Mouse (Mus musculus) hindbrain, embryonic 12.5 days (tissue): ENCODE measurements around the gene Baiap2. TPM values are rescaled to one million over a fixed set of nuclear protein-coding genes. Genes with fewer than 3 reads are reported as not detected.
A peak's percentile ranks its signal among the peaks of the same experiment; 100 is the strongest.

Source experiments
- ATAC-seq: fragments of 200-750 bp; cut with Nextera tagmentation; 2 replicates; pipeline ENCODE4 v1.8.0; 2017; ENCODE audit warnings: moderate TSS enrichment; ENCODE audit not compliant: low FRiP score
- H3K27ac ChIP-seq: fragments of 300-500 bp; sonication (generic); 2 replicates; pipeline ENCODE4 v1.5.1; 2016; ENCODE audit warnings: mild to moderate bottlenecking
- H3K27me3 ChIP-seq: fragments of 300-500 bp; sonication (generic); 2 replicates; pipeline ENCODE4 v1.6.1; 2016; ENCODE audit warnings: mild to moderate bottlenecking
- H3K36me3 ChIP-seq: fragments of 300-500 bp; sonication (generic); 2 replicates; pipeline ENCODE4 v1.6.1; 2016; ENCODE audit warnings: mild to moderate bottlenecking
- H3K4me1 ChIP-seq: fragments of 300-500 bp; sonication (generic); 2 replicates; pipeline ENCODE4 v1.6.1; 2016
- H3K4me2 ChIP-seq: fragments of 300-500 bp; sonication (generic); replicated peaks from 2 replicates; pipeline ENCODE4 v1.6.1; 2016; ENCODE audit warnings: mild to moderate bottlenecking
- H3K4me3 ChIP-seq: fragments of 300-500 bp; sonication (generic); 2 replicates; pipeline ENCODE4 v1.5.1; 2016; ENCODE audit warnings: mild to moderate bottlenecking
- H3K9ac ChIP-seq: fragments of 300-500 bp; sonication (generic); 2 replicates; pipeline ENCODE4 v1.6.1; 2016; ENCODE audit warnings: mild to moderate bottlenecking, moderate library complexity
- H3K9me3 ChIP-seq: fragments of 300-500 bp; sonication (generic); replicated peaks from 2 replicates; pipeline ENCODE4 v1.6.1; 2016; ENCODE audit warnings: mild to moderate bottlenecking
- WGBS: fragments of 180-500 bp; shearing (Covaris S2); methylation state at CpG from one replicate; pipeline ENCODE4 v1.1.7; 2016; 5-methylcytosine and 5-hydroxymethylcytosine counted together
- polyA plus RNA-seq: library from polyadenylated mRNA; unstranded; fragments of >200 nt; fragmentation: Nextera tagmentation; extraction: Ambion mirVana; gene quantifications from 2 replicates; pipeline ENCODE4 v1.2.1, GENCODE M21; 2016

Gene Baiap2
- polyA plus RNA-seq, 1 experiment from 2014 or later, result 10.6 TPM

DNA sequence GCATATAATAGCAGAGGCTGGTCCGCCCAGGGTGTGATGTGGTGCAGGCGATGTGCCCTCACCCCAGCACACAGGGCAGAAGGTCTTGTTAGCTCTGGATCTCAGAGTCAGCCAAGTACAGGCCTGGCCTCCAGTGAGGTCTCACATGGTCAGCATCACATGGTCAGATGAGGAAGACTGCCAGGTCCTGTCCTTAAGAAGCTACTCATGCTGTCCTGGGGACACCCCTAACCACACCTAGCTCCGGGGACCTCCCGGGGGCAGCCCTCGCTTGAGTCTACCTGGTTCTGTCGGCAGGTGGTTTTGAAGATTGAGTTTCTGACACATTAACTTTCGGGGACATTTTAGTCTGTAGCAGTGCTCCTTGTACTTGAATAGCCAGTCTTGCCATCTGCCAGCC is 45.8 kb downstream of the Baiap2 start:
- Histone ChIP-seq H3K27ac (peak overlapping the region; percentile 74), H3K36me3 (peaks cover 5% of the 10 kb centered on the region; the same call in 1 of the 2 replicates), H3K9me3 (no peaks in the 10 kb centered on the region), H3K27me3 (no peaks in the 10 kb centered on the region), H3K9ac (no peak overlapping the region), H3K4me2 (no peak overlapping the region), H3K4me1 (peaks cover 39% of the 10 kb centered on the region), H3K4me3 (no peak overlapping the region)
- WGBS, result 89% methylated on average over 7 of the region's 7 CpGs
- ATAC-seq, result no peak

DNA sequence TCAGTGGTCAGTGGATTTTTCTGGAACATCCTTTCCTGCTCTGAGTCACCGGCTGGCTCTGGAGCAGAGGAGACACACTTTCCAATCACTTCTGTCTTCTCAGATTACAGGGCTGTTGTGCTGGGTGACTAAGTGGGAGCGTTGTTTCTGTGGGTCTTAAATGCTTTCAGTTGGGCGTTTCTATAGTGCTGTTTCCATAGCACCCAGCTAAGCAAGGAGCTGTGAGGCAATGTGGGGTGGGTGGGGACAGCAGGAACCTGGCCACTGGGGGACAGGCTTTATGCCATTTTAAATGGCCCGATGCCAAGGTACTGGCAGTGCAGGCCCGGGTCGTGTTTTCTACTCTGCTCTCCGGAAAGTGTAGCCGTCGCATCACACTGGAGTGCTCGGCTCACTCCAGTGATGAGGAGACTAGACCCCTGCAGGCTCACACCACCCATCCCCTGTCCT is 46.6 kb downstream of the Baiap2 start:
- ATAC-seq, result peak; percentile 62
- H3K27ac ChIP-seq, result peak overlapping the region; percentile 74
- peaks cover 39% of the 10 kb centered on the region for H3K4me1 ChIP-seq
- H3K9me3 ChIP-seq, result no peaks in the 10 kb centered on the region
- 32% methylated on average over 10 of the region's 10 CpGs for WGBS
- no peak overlapping the region for H3K4me2 ChIP-seq
- H3K9ac ChIP-seq, result no peak overlapping the region
- H3K4me3 ChIP-seq, result no peak overlapping the region
- no peaks in the 10 kb centered on the region for H3K27me3 ChIP-seq
- peaks cover 6% of the 10 kb centered on the region; the same call in 1 of the 2 replicates for H3K36me3 ChIP-seq

DNA sequence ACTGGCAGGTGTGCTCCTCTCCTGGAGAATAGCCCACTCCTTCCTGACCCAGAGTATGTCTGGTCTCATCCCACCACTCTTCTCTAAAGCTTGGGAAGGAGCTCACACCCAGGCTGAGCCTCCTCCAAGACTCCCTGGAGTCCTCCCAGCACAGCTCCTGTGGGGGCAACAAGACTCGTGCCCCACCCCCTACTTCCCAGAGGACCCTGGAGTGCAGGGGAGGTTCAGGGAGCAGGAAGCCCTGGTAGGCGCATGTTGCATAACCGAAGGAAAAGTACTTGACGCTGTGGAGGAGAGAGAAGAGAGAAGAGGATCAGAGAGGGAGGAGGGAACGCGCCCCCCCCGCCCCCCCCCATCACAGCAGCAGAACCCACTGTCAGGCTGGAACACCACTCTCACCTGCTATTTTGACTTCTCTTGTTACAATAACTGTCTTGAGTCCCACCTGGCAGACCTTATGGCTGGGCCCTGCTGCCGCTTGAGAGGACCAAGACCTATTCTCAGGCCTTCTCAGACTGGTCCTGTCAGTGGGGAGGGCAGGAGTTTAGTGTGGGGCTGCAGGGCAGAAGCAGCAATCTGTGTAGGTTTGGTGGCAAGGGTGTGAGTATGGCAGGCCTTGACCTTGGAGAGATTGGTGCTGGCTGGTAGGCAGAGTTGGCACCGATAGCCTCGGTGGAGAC is 48.2 kb downstream of the Baiap2 start:
- 60% methylated on average over 10 of the region's 10 CpGs for WGBS
- H3K9me3 ChIP-seq, result no peaks in the 10 kb centered on the region
- H3K4me3 ChIP-seq, result no peak overlapping the region
- H3K36me3 ChIP-seq, result peaks cover 6% of the 10 kb centered on the region; the same call in 1 of the 2 replicates
- H3K4me1 ChIP-seq, result peaks cover 39% of the 10 kb centered on the region
- no peak; the same call in 1 of the 2 replicates for ATAC-seq
- H3K4me2 ChIP-seq, result peak overlapping the region; percentile 21; the same call in 1 of the 2 replicates
- no peak overlapping the region for H3K27ac ChIP-seq
- H3K9ac ChIP-seq, result peak overlapping the region; percentile 39; the same call in 1 of the 2 replicates
- H3K27me3 ChIP-seq, result no peaks in the 10 kb centered on the region

DNA sequence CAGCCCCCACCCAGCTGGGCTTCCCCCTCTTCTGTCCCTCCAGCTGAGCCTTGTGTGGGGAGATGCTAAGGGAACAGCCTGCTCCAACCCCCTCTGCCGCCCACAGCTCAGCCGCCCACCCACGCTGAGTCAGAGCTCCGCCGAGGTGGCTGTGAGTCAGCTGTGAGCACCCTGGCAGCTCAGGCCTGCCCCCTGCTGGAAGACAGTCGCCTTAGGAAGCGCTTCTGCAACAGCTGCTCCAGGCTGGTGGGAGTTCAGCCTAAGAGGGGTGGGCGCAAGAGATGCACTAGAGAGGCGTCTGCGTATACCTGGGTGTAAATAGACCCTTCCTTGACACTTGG is 48.7 kb downstream of the Baiap2 start:
- Histone ChIP-seq H3K27ac (no peak overlapping the region), H3K4me1 (peaks cover 39% of the 10 kb centered on the region), H3K4me2 (peak overlapping the region; percentile 21; the same call in 1 of the 2 replicates), H3K36me3 (peaks cover 4% of the 10 kb centered on the region; the same call in 1 of the 2 replicates), H3K4me3 (no peak overlapping the region), H3K9me3 (no peaks in the 10 kb centered on the region), H3K9ac (peak overlapping the region; percentile 39; the same call in 1 of the 2 replicates), H3K27me3 (no peaks in the 10 kb centered on the region)
- 18% methylated on average over 10 of the region's 10 CpGs for WGBS
- ATAC-seq, result peak; percentile 58

DNA sequence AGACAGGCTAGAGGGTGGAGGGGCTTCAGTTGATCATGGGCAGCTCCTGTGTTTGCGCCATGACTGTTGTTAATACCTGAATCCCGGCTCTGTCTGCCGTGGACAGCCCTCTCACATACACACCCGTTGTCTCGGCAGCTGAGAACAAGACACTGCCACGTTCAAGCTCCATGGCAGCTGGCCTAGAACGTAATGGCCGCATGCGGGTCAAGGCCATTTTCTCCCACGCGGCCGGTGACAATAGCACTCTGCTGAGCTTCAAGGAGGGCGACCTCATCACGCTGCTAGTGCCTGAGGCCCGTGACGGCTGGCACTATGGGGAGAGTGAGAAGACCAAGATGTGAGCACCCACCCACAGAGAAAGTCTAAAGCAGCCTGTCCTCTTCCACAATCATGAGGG is 54.8 kb downstream of the Baiap2 start:
- H3K4me1 ChIP-seq, result peaks cover 2% of the 10 kb centered on the region; the same call in 1 of the 2 replicates
- no peak overlapping the region for H3K27ac ChIP-seq
- no peak overlapping the region for H3K4me2 ChIP-seq
- H3K36me3 ChIP-seq, result peaks cover 4% of the 10 kb centered on the region; the same call in 1 of the 2 replicates
- no peaks in the 10 kb centered on the region for H3K27me3 ChIP-seq
- no peak overlapping the region for H3K4me3 ChIP-seq
- ATAC-seq, result no peak
- no peak overlapping the region for H3K9ac ChIP-seq
- WGBS, result 84% methylated on average over 16 of the region's 16 CpGs
- H3K9me3 ChIP-seq, result no peaks in the 10 kb centered on the region

DNA sequence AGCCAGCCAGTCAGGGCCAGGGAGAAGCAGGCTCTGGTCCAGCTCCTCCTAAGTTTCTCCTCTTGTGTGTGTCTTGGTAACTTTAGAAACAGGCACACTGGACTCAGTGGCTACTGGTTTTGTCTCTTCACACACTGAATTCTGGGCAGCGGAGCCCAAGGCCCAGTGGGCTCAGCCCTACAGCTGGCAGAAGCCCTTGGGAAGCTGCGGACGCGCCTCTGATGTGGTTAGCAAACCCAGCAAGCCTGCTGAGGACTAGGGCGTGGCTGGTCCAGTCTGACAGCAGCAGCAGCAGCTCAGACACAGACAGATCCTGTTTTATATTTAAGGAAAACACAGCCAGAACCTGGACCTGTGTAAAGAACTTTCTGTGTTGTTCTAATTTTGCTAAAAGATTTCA is 59.5 kb downstream of the Baiap2 start:
- no peak for ATAC-seq
- Histone ChIP-seq H3K9me3 (no peaks in the 10 kb centered on the region), H3K4me3 (no peak overlapping the region), H3K4me1 (peaks cover 2% of the 10 kb centered on the region; the same call in 1 of the 2 replicates), H3K27me3 (no peaks in the 10 kb centered on the region), H3K27ac (no peak overlapping the region; the same call in 1 of the 2 replicates), H3K4me2 (no peak overlapping the region), H3K9ac (no peak overlapping the region), H3K36me3 (0 out of 2 replicates have a peak, but pooled peaks cover 2% of the 10 kb centered on the region)
- 67% methylated on average over 5 of the region's 5 CpGs for WGBS

DNA sequence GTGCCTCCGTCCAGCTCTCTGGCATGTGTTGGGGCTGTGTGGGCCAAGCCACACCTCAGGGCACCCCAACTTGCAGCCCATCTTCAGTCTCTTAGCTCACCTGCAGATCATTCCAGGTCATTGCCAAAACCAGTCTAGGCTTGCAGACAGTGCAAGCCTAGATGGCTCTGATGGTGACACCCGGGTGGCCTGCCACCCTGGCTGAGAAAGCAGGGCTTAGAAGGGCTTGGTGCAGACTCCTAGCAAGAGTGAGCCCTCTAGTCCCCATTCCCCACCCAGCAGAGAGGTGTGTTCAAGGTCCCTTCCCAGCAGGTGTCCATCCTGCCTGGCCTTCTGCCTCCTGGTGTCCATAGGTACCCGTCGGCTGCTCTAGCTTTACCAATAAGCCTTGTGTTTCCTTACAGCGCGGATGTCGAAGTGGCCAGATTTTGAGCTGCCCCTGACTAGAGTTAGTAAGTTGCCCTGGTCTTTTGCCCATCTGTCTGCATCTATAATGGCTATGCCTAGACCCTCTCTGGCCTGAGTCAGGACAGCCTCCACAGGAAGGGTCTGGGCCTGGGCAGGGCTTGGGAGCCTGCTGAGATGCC is 60.2 kb downstream of the Baiap2 start:
- H3K9me3 ChIP-seq, result no peaks in the 10 kb centered on the region
- H3K4me1 ChIP-seq, result peaks cover 2% of the 10 kb centered on the region; the same call in 1 of the 2 replicates
- no peak for ATAC-seq
- H3K27ac ChIP-seq, result no peak overlapping the region
- H3K36me3 ChIP-seq, result 0 out of 2 replicates have a peak, but pooled peaks cover 2% of the 10 kb centered on the region
- H3K27me3 ChIP-seq, result no peaks in the 10 kb centered on the region
- no peak overlapping the region for H3K4me3 ChIP-seq
- H3K4me2 ChIP-seq, result no peak overlapping the region
- WGBS, result 88% methylated on average over 7 of the region's 7 CpGs
- no peak overlapping the region for H3K9ac ChIP-seq

DNA sequence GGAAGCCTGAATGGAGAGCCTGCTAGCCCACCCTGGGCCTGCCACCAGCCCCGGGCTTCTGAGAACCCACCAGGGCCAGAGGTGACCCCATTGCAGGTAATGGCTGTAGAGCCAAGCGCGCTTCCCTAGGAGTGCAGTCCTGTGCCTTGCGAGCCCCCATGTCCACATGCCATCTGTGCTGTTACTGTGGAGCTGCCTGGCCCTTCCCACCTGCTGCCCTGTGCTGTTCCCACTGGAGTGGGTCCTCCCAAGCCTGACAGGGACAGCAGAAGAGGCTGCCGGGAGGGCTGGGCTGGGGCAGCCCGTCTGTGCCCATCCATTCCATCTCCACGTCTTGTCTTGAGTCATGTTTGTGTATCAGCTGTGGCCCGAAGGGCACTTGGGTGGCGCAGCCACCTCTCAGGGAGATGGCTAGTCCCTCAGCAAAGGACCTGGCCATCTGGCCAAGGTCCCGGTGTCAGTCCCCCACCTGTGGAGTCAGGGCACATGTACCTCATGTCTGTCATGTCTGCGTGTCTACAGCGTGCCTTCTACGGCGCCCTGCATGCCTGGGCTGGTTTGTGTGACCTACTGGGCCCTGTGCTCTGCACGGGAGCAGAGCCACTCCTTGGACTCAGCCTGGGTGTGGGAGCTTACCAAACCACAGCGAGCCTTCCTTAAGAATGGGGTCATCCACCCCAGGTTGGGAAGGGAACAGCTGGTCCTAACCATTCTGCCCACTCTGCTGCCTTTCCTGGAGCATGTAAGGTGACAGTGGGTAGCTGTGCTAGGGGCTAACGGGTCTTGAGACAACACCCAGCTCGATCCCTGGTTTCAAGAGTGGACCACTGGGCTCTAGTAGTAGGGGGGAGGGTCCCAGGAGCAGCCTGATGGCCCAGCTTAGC is 63.1 kb downstream of the Baiap2 start:
- Histone ChIP-seq H3K27me3 (no peaks in the 10 kb centered on the region), H3K4me2 (no peak overlapping the region), H3K27ac (no peak overlapping the region), H3K4me3 (no peak overlapping the region), H3K9me3 (no peaks in the 10 kb centered on the region), H3K4me1 (peaks cover 5% of the 10 kb centered on the region), H3K36me3 (peaks cover 3% of the 10 kb centered on the region; the same call in 1 of the 2 replicates), H3K9ac (no peak overlapping the region)
- 87% methylated on average over 18 of the region's 18 CpGs for whole genome bisulfite sequencing
- no peak for ATAC-seq

DNA sequence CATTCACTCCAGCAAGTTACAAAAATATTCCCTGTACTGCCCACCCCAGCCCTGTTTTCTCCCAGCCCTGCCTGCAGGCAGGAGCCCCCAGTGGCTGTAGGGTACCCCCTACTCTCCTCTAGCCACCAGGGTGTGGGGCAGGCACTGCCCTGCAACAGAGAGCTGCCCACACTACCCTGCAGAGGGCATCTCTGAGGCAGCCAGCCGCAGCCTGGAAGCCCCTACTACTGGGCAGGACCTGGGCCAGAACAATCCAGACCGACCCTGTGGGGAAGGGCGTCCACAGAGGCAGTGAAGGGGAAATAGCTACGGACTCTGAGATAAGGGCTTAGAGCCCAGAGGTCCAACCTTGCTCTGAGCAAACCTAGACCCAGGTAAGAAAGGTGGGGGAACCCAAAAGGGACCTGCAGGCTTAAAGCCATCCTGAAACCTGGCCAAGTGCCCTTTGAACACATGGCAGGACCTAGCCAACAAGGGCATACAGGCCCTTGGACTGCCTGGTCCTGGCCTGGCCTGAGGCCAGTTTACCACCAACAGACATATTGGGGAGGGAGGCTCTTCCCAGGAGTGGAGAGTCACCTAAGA is 65.0 kb downstream of the Baiap2 start:
- no peak overlapping the region for H3K27ac ChIP-seq
- ATAC-seq, result no peak
- H3K4me1 ChIP-seq, result peaks cover 19% of the 10 kb centered on the region
- H3K9me3 ChIP-seq, result no peaks in the 10 kb centered on the region
- peaks cover 6% of the 10 kb centered on the region; the same call in 1 of the 2 replicates for H3K36me3 ChIP-seq
- no peak overlapping the region for H3K4me2 ChIP-seq
- 0 out of 2 replicates have a peak overlapping the region, but pooled peaks have one; percentile 32 for H3K9ac ChIP-seq
- peaks cover 17% of the 10 kb centered on the region for H3K27me3 ChIP-seq
- 78% methylated on average over 4 of the region's 4 CpGs for WGBS
- no peak overlapping the region for H3K4me3 ChIP-seq

DNA sequence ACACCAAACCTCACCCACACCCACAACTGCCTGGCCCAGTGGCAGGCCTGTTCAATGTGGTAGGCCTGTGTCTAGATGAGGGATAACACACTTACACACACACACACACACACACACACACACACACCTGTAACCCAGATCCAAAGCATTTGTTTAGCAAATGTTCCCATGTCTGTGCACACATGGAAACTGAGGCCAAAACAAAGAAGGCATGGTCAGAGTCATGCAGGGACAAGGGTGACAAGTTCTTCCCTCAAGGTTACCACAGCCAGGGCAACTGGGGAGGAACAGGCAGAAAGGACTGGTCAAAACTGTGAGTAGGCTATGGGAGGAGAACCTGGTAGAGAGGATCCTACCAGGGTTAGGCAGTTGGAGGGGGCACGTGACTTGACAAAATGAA is 65.9 kb downstream of the Baiap2 start:
- Histone ChIP-seq H3K27me3 (peaks cover 19% of the 10 kb centered on the region), H3K4me2 (no peak overlapping the region), H3K4me1 (peaks cover 26% of the 10 kb centered on the region), H3K4me3 (no peak overlapping the region), H3K36me3 (peaks cover 6% of the 10 kb centered on the region; the same call in 1 of the 2 replicates), H3K27ac (no peak overlapping the region), H3K9me3 (no peaks in the 10 kb centered on the region), H3K9ac (no peak overlapping the region)
- 83% methylated on average over 1 of the region's 1 CpGs for WGBS
- ATAC-seq, result no peak

DNA sequence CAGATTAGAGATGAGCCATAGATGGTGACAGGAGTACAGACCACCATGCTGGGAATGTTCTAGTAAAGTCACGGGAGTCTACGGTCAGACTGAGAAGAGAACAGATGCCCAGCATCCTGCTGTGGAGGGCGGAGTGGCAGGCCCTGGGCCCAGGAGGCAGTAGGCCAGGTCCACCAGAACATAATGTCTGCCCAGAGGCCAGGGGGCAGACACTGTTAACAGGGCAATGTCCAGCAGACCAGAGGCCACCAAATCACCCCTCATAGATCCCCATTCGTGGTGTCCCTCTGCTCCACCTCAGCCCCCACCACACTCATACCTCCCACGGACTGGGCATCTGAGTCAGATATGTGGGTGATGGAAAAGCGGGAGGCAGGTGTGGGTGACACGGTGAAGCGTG is 66.4 kb downstream of the Baiap2 start:
- Histone ChIP-seq H3K4me2 (no peak overlapping the region), H3K36me3 (peaks cover 6% of the 10 kb centered on the region; the same call in 1 of the 2 replicates), H3K4me1 (peaks cover 28% of the 10 kb centered on the region), H3K27ac (no peak overlapping the region), H3K4me3 (no peak overlapping the region), H3K27me3 (peaks cover 19% of the 10 kb centered on the region), H3K9ac (no peak overlapping the region), H3K9me3 (no peaks in the 10 kb centered on the region)
- ATAC-seq, result no peak
- WGBS, result 88% methylated on average over 8 of the region's 8 CpGs
